8 mouse cellular contexts compared by ENCODE assay signal in the genomic region with DNA sequence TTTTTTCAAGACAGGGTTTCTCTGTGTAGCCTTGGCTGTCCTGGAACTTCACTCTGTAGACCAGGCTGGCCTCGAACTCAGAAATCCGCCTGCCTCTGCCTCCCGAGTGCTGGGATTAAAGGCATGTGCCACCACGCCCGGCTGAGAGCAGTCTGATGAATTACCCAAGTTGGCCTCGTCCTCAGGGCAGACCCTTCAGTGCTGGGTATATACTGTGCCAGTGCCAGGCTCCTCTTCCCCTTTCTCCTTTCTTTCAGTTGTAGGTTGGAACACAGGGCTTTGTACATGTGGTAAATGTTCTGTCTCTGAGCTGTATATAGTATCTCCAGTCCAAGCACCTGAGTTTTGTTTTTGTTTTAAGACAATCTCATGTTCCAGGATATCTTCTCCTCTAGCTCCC. TPM values are rescaled to one million over a fixed set of nuclear protein-coding genes. Genes with fewer than 3 reads are reported as not detected.
DNase-seq lines count a peak whose midpoint lies in the region; ATAC-seq and TF ChIP-seq lines count a peak whose summit lies in the region.

No protein-coding gene starts in this region.

- H3K4me3 ChIP-seq in lung, embryonic 14.5 days (ENCODE audit: low read depth, low read length) = peak overlapping the region; percentile 81
- peak overlapping the region; percentile 44 for H3K4me3 ChIP-seq in embryonic fibroblast, embryonic 13.5 days (ENCODE audit: insufficient read depth, low read length)
- H3K4me3 ChIP-seq in limb, embryonic 11.5 days (ENCODE audit: low read depth, low read length) = peak overlapping the region; percentile 89; the same call in 1 of the 2 replicates
- peak overlapping the region; percentile 25; the same call in 1 of the 2 replicates for H3K4me3 ChIP-seq in small intestine, adult 2 months (ENCODE audit: low read depth, low read length)

- H3K9ac ChIP-seq in lung, embryonic 14.5 days = peak overlapping the region; percentile 94; the same call in 1 of the 2 replicates
- no peak overlapping the region for H3K9ac ChIP-seq in limb, embryonic 11.5 days (ENCODE audit: low read length)

- no peaks in the 10 kb centered on the region for H3K27me3 ChIP-seq in lung, embryonic 14.5 days (ENCODE audit: insufficient read depth, low read length)
- no peaks in the 10 kb centered on the region for H3K27me3 ChIP-seq in limb, embryonic 11.5 days (ENCODE audit: control insufficient read depth, insufficient read depth, low read length)
- H3K27me3 ChIP-seq in small intestine, adult 2 months (ENCODE audit: control insufficient read depth, insufficient read depth, low read length) = no peaks in the 10 kb centered on the region

- no peak for ATAC-seq in lung, embryonic 14.5 days (ENCODE audit: insufficient read depth)
- no peak for ATAC-seq in limb, embryonic 11.5 days (ENCODE audit: insufficient number of reproducible peaks, low FRiP score, low TSS enrichment, low read depth)

- H3K27ac ChIP-seq in lung, embryonic 14.5 days (ENCODE audit: low read depth) = no peak overlapping the region
- H3K27ac ChIP-seq in embryonic fibroblast, embryonic 13.5 days (ENCODE audit: insufficient read depth, low read length) = no peak overlapping the region
- no peak overlapping the region for H3K27ac ChIP-seq in limb, embryonic 11.5 days (replicated peaks; ENCODE audit: low read depth, low read length)
- H3K27ac ChIP-seq in small intestine, adult 2 months (ENCODE audit: insufficient read depth, low read depth, low read length) = peak overlapping the region; percentile 40

- DNase-seq in lung, embryonic 14.5 days = no peak
- no peak for DNase-seq in lung, postnatal 36 days
- DNase-seq in limb, embryonic 11.5 days (ENCODE audit: low spot score) = no peak
- no peak for DNase-seq in left cerebral cortex, adult 18-20 months (ENCODE audit: low spot score in 2 of 2)
- no peak for DNase-seq in thymus, postnatal 14 days
- DNase-seq in thymus, postnatal 36 days = no peak

- no peak for TF ChIP-seq POLR2A in embryonic fibroblast, embryonic 13.5 days (IDR thresholded peaks at IDR 0.05; ENCODE audit: low read depth, low read length)
- TF ChIP-seq POLR2A in small intestine, adult 2 months (IDR thresholded peaks at IDR 0.05; ENCODE audit: low read depth, low read length) = no peak

- no peaks in the 10 kb centered on the region for H3K36me3 ChIP-seq in lung, embryonic 14.5 days (ENCODE audit: insufficient read depth)
- H3K36me3 ChIP-seq in limb, embryonic 11.5 days (ENCODE audit: control insufficient read depth, insufficient read depth, low read length) = no peaks in the 10 kb centered on the region
- no peaks in the 10 kb centered on the region for H3K36me3 ChIP-seq in small intestine, adult 2 months (ENCODE audit: control insufficient read depth, insufficient read depth, low read length)

- peak overlapping the region; percentile 80 for H3K4me2 ChIP-seq in lung, embryonic 14.5 days
- H3K4me2 ChIP-seq in limb, embryonic 11.5 days (ENCODE audit: low read depth, severe bottlenecking) = peak overlapping the region; percentile 55; the same call in 1 of the 2 replicates

- peaks cover 15% of the 10 kb centered on the region for H3K4me1 ChIP-seq in lung, embryonic 14.5 days (ENCODE audit: insufficient read depth)
- H3K4me1 ChIP-seq in embryonic fibroblast, embryonic 13.5 days (ENCODE audit: control insufficient read depth, insufficient read depth, low read length) = peaks cover 3% of the 10 kb centered on the region; the same call in 1 of the 2 replicates
- peaks cover 8% of the 10 kb centered on the region for H3K4me1 ChIP-seq in limb, embryonic 11.5 days (ENCODE audit: control insufficient read depth, insufficient read depth, low read length)
- peaks cover 13% of the 10 kb centered on the region; the same call in 1 of the 2 replicates for H3K4me1 ChIP-seq in small intestine, adult 2 months (ENCODE audit: control insufficient read depth, insufficient read depth, insufficient read length, low read length)

- WGBS in lung, embryonic 14.5 days = 65% methylated on average over 6 of the region's 6 CpGs
- 74% methylated on average over 6 of the region's 6 CpGs for WGBS in limb, embryonic 11.5 days
- WGBS in small intestine, adult 2 months = 16% methylated on average over 6 of the region's 6 CpGs

- no peak for TF ChIP-seq CTCF in lung, embryonic 14.5 days (IDR thresholded peaks at IDR 0.05; ENCODE audit: low read depth)
- no peak for TF ChIP-seq CTCF in embryonic fibroblast, embryonic 13.5 days (IDR thresholded peaks at IDR 0.05; ENCODE audit: borderline replicate concordance, insufficient read depth, low read length)
- no peak for TF ChIP-seq CTCF in small intestine, adult 2 months (IDR thresholded peaks at IDR 0.05; ENCODE audit: extremely low read depth, insufficient read length, insufficient replicate concordance, low read depth, low read length)

- no peaks in the 10 kb centered on the region for H3K9me3 ChIP-seq in lung, embryonic 14.5 days (ENCODE audit: low read depth, low read length)
- no peaks in the 10 kb centered on the region for H3K9me3 ChIP-seq in limb, embryonic 11.5 days (ENCODE audit: control insufficient read depth, low read length)

RNA-seq across cellular contexts. Expression of gene Pank2, which starts 1.7 kb away (rescaled TPM):
- polyA plus RNA-seq in lung, embryonic 14.5 days (2014; fragmentation: Nextera tagmentation; extraction: Ambion mirVana) = 51.0 and 51.2 TPM in 2 replicates
- 65.3 and 65.4 TPM in 2 replicates for polyA plus RNA-seq in embryonic fibroblast, embryonic 13.5 days (2011; ENCODE audit: insufficient read length, low read depth, missing spikeins)
- 57.0 and 62.0 TPM in 2 replicates for polyA plus RNA-seq in limb, embryonic 11.5 days (2014; fragmentation: Nextera tagmentation; extraction: Ambion mirVana)
- polyA plus RNA-seq in small intestine, adult 2 months (2012; rRNA removed) = 6.6 and 11.1 TPM in 2 replicates
- 10 to 100 TPM; 64.8 to 65.1 TPM for total RNA-seq in left cerebral cortex, adult 18-20 months (2021)

RNA-seq across cellular contexts. Expression of gene Mavs, which starts 30.2 kb away (rescaled TPM):
- polyA plus RNA-seq in lung, embryonic 14.5 days (2014; fragmentation: Nextera tagmentation; extraction: Ambion mirVana) = 16.1 and 16.5 TPM in 2 replicates
- 23.1 and 24.8 TPM in 2 replicates for polyA plus RNA-seq in embryonic fibroblast, embryonic 13.5 days (2011; ENCODE audit: insufficient read length, low read depth, missing spikeins)
- polyA plus RNA-seq in limb, embryonic 11.5 days (2014; fragmentation: Nextera tagmentation; extraction: Ambion mirVana) = 17.1 and 17.9 TPM in 2 replicates
- 49.8 and 80.8 TPM in 2 replicates for polyA plus RNA-seq in small intestine, adult 2 months (2012; rRNA removed)
- total RNA-seq in left cerebral cortex, adult 18-20 months (2021) = 1 to 10 TPM; 5.9 to 6.3 TPM

RNA-seq across cellular contexts. Expression of gene Ap5s1, which starts 57.1 kb away (rescaled TPM):
- polyA plus RNA-seq in lung, embryonic 14.5 days (2014; fragmentation: Nextera tagmentation; extraction: Ambion mirVana) = 24.5 and 25.5 TPM in 2 replicates
- 13.0 and 13.8 TPM in 2 replicates for polyA plus RNA-seq in embryonic fibroblast, embryonic 13.5 days (2011; ENCODE audit: insufficient read length, low read depth, missing spikeins)
- polyA plus RNA-seq in limb, embryonic 11.5 days (2014; fragmentation: Nextera tagmentation; extraction: Ambion mirVana) = 25.3 and 27.3 TPM in 2 replicates
- 37.1 and 90.0 TPM in 2 replicates for polyA plus RNA-seq in small intestine, adult 2 months (2012; rRNA removed)
- total RNA-seq in left cerebral cortex, adult 18-20 months (2021) = 10 to 100 TPM; 23.1 to 25.1 TPM

Comparison
In these comparisons a context has a peak if more than half of its experiments do, and no peak if none do; other contexts are left out.
1. H3K4me3 ChIP-seq: peak in every context shown above with its lines; median percentile 89 in limb, embryonic 11.5 days; 81 in lung, embryonic 14.5 days; 44 in embryonic fibroblast, embryonic 13.5 days; 25 in small intestine, adult 2 months.